Mouse (Mus musculus) liver, adult 2 months (tissue): ENCODE data around the gene Lhx6. TPM values are rescaled to one million over a fixed set of nuclear protein-coding genes. Genes with fewer than 3 reads are reported as not detected.
"Not testable (repeated sequence)": the region's sequence is repeated elsewhere in the genome, so short reads cannot be mapped to it uniquely, and the experiment has no call there.

Experiments used
- DNase-seq: peaks from one replicate; pipeline ENCODE4 v3.0.0-alpha.2; 2011; ENCODE audit warnings: low read depth, low spot score; ENCODE audit errors: extremely low read depth
- H3K27ac ChIP-seq: fragments of 200-500 bp; replicated peaks from 2 replicates; pipeline ENCODE4 v1.5.1; 2012; ENCODE audit warnings: low read depth, mild to moderate bottlenecking, control low read depth, inconsistent platforms, low read length; ENCODE audit not compliant: insufficient read depth
- H3K27me3 ChIP-seq: fragments of 200-500 bp; 2 replicates; pipeline ENCODE4 v1.6.1; 2012; ENCODE audit warnings: mild to moderate bottlenecking, moderate library complexity, low read length, inconsistent platforms; ENCODE audit not compliant: control insufficient read depth, insufficient read depth
- H3K36me3 ChIP-seq: fragments of 200-500 bp; 2 replicates; pipeline ENCODE4 v1.6.1; 2012; ENCODE audit warnings: low read length, inconsistent platforms; ENCODE audit not compliant: control insufficient read depth, insufficient read depth
- H3K4me1 ChIP-seq: fragments of 200-500 bp; 2 replicates; pipeline ENCODE4 v1.6.1; 2011; ENCODE audit warnings: low read length; ENCODE audit not compliant: control insufficient read depth, insufficient read depth
- H3K4me3 ChIP-seq: fragments of 200-500 bp; 2 replicates; pipeline ENCODE4 v1.5.1; 2011; ENCODE audit warnings: low read depth, mild to moderate bottlenecking, control low read depth, low read length, moderate library complexity; ENCODE audit not compliant: insufficient read depth
- H3K79me2 ChIP-seq: fragments of 200-500 bp; 2 replicates; pipeline ENCODE4 v1.6.1; 2012; ENCODE audit warnings: inconsistent platforms, mild to moderate bottlenecking, low read length, moderate library complexity; ENCODE audit not compliant: control insufficient read depth, insufficient read depth
- H3K9ac ChIP-seq: fragments of 200-500 bp; 2 replicates; pipeline ENCODE4 v1.6.1; 2012; ENCODE audit warnings: low read depth, mild to moderate bottlenecking, control low read depth, inconsistent platforms, low read length
- CTCF ChIP-seq: fragments of 200-500 bp; IDR thresholded peaks from 2 replicates; pipeline ENCODE4 v1.5.1; 2011; ENCODE audit warnings: low read depth, low read length, control low read depth
- POLR2A ChIP-seq: fragments of 200-500 bp; IDR thresholded peaks from 2 replicates; pipeline ENCODE4 v1.6.1; 2011; ENCODE audit warnings: low read length, control low read depth; ENCODE audit not compliant: insufficient read depth; ENCODE audit errors: extremely low read depth
- WGBS: fragments of 180-500 bp; shearing (Covaris S2); methylation state at CpG from one replicate; pipeline ENCODE4 v1.1.7; 2018; 5-methylcytosine and 5-hydroxymethylcytosine counted together
- polyA plus RNA-seq: library from polyadenylated mRNA; depleted of rRNA; stranded (reverse); fragments of >200 nt; gene quantifications from 2 replicates; pipeline ENCODE4 v1.2.3, GENCODE M21; 2012; rRNA removed
- total RNA-seq: library from RNA; depleted of rRNA; stranded (reverse); fragments of >200 nt; gene quantifications from 2 replicates; pipeline ENCODE4 v1.2.3, GENCODE M21; 2014; rRNA removed

Gene Lhx6
- 0.37 and 0.67 TPM in 2 replicates for total RNA-seq
- polyA plus RNA-seq, result 1.7 and 3.0 TPM in 2 replicates

GRCm38 (mm10) chr2:36104956-36105741 is at the start of gene Lhx6:
Gene Lhx6, minus strand, starts transcription at chr2:36105408.
- H3K4me3 ChIP-seq, result peak within 1 kb of the TSS; percentile 33; the same call in 1 of the 2 replicates
- H3K36me3 ChIP-seq, result no peaks in the 10 kb centered on the region
- no peak within 1 kb of the TSS for H3K27ac ChIP-seq
- WGBS, result 4% methylated on average over 56 of the region's 58 CpGs
- peaks cover 42% of the 10 kb centered on the region for H3K27me3 ChIP-seq
- H3K79me2 ChIP-seq, result no peaks in the 10 kb centered on the region
- DNase-seq, result no peak
- TF ChIP-seq CTCF, result no peak
- TF ChIP-seq POLR2A, result no peak
- H3K4me1 ChIP-seq, result peaks cover 8% of the 10 kb centered on the region; the same call in 1 of the 2 replicates
- H3K9ac ChIP-seq, result peak within 1 kb of the TSS; percentile 30; the same call in 1 of the 2 replicates

- not testable (repeated sequence) for H3K4me1 ChIP-seq, H3K79me2 ChIP-seq, H3K27me3 ChIP-seq, H3K4me3 ChIP-seq, H3K27ac ChIP-seq, H3K9ac ChIP-seq, DNase-seq
- H3K36me3 ChIP-seq, result peaks cover 29% of the 10 kb centered on the region
- WGBS, result 95% methylated on average over 4 of the region's 4 CpGs
These were observed 47.2 kb upstream of the Lhx6 start for GRCm38 (mm10) chr2:36152401-36152800.

GRCm38 (mm10) chr2:36148876-36149365 is 43.7 kb upstream of the Lhx6 start:
- Histone ChIP-seq H3K4me1 (no peaks in the 10 kb centered on the region), H3K27ac (no peak overlapping the region)
- TF ChIP-seq CTCF (no peak), POLR2A (no peak)

GRCm38 (mm10) chr2:36139096-36139495 is 33.9 kb upstream of the Lhx6 start:
- Histone ChIP-seq H3K27me3 (no peaks in the 10 kb centered on the region), H3K36me3 (peaks cover 6% of the 10 kb centered on the region; the same call in 1 of the 2 replicates), H3K79me2 (peaks cover 10% of the 10 kb centered on the region; the same call in 1 of the 2 replicates), H3K27ac (no peak overlapping the region), H3K4me1 (peaks cover 9% of the 10 kb centered on the region; the same call in 1 of the 2 replicates), H3K4me3 (no peak overlapping the region), H3K9ac (no peak overlapping the region)
- TF ChIP-seq POLR2A (no peak), CTCF (no peak)
- peak; percentile 16 for DNase-seq
- 61% methylated on average over 2 of the region's 2 CpGs for WGBS

More at GRCm38 (mm10) chr2:36148876-36149365, 43.7 kb upstream of the Lhx6 start:
- H3K79me2 ChIP-seq, result no peaks in the 10 kb centered on the region; the same call in 1 of the 2 replicates
- H3K27me3 ChIP-seq, result no peaks in the 10 kb centered on the region
- peaks cover 18% of the 10 kb centered on the region for H3K36me3 ChIP-seq
- WGBS, result 88% methylated on average over 7 of the region's 7 CpGs
- no peak for DNase-seq
- H3K9ac ChIP-seq, result no peak overlapping the region
- H3K4me3 ChIP-seq, result no peak overlapping the region

- H3K36me3 ChIP-seq, result peaks cover 23% of the 10 kb centered on the region
- peaks cover 10% of the 10 kb centered on the region; the same call in 1 of the 2 replicates for H3K79me2 ChIP-seq
- peak; percentile 79 for DNase-seq
- H3K4me3 ChIP-seq, result peak within 1 kb of the TSS; percentile 97
- peak within 1 kb of the TSS; percentile 90 for H3K9ac ChIP-seq
- H3K27ac ChIP-seq, result peak within 1 kb of the TSS; percentile 97
- 0 out of 2 replicates have a peak, but pooled peaks have one; percentile 43 for TF ChIP-seq POLR2A
- no peak for TF ChIP-seq CTCF
- H3K27me3 ChIP-seq, result no peaks in the 10 kb centered on the region
- WGBS, result under 1% methylated on average over 50 of the region's 50 CpGs
- peaks cover 9% of the 10 kb centered on the region; the same call in 1 of the 2 replicates for H3K4me1 ChIP-seq
These were observed 31.2 kb upstream of the Lhx6 start, which contains the start of the genes Mrrf and Rbm18 for GRCm38 (mm10) chr2:36136300-36136941. Gene Mrrf, plus strand, starts transcription at chr2:36136389. Gene Rbm18, minus strand, starts transcription at chr2:36136773.
